Mouse (Mus musculus) liver, embryonic 14.5 days (tissue): ENCODE data around the gene Atp6ap1. TPM values are rescaled to one million over a fixed set of nuclear protein-coding genes. Genes with fewer than 3 reads are reported as not detected.

Experiments used
- ATAC-seq: fragments of 200-750 bp; cut with Nextera tagmentation; 2 replicates; pipeline ENCODE4 v1.8.0; 2017; ENCODE audit warnings: moderate number of reproducible peaks, mild to moderate bottlenecking, moderate library complexity; ENCODE audit not compliant: insufficient read depth
- DNase-seq, 3 experiments: peaks; one replicate each; pipeline ENCODE4 v3.0.0-alpha.2; 2012 to 2013; ENCODE audit warnings: low read depth in 3 of 3, low spot score in 3 of 3
- H3K27ac ChIP-seq: fragments of 300-500 bp; sonication (generic); 2 replicates; pipeline ENCODE4 v1.5.1; 2014; ENCODE audit warnings: moderate library complexity, mild to moderate bottlenecking, control low read depth, inconsistent platforms
- H3K27me3 ChIP-seq: fragments of 300-500 bp; sonication (generic); 2 replicates; pipeline ENCODE4 v1.6.1; 2014; ENCODE audit warnings: mild to moderate bottlenecking, low read length, moderate library complexity; ENCODE audit not compliant: control insufficient read depth, insufficient read depth
- H3K36me3 ChIP-seq: fragments of 300-500 bp; sonication (generic); replicated peaks from 2 replicates; pipeline ENCODE4 v1.6.1; 2014; ENCODE audit warnings: low read depth; ENCODE audit not compliant: control insufficient read depth, insufficient read depth
- H3K4me1 ChIP-seq, 2 experiments: fragments of 200-500 bp in 1 of 2; fragments of 300-500 bp in 1 of 2; sonication (generic) in 1 of 2; replicated peaks; 2 replicates each; pipeline ENCODE4 v1.6.1; 2012 to 2014; ENCODE audit warnings: antibody characterized with exemption in 1 of 2, inconsistent platforms in 1 of 2, low read length in 1 of 2; ENCODE audit not compliant: control insufficient read depth in 2 of 2, insufficient read depth in 2 of 2
- H3K4me2 ChIP-seq: fragments of 300-500 bp; sonication (generic); 2 replicates; pipeline ENCODE4 v1.6.1; 2014; ENCODE audit warnings: low read depth, mild to moderate bottlenecking, control low read depth, moderate library complexity
- H3K4me3 ChIP-seq, 2 experiments: fragments of 200-500 bp in 1 of 2; fragments of 300-500 bp in 1 of 2; sonication (generic) in 1 of 2; 2 replicates each; pipeline ENCODE4 v1.5.1; 2012 to 2014; ENCODE audit warnings: low read depth in 2 of 2, low read length in 2 of 2, mild to moderate bottlenecking in 2 of 2, control low read depth in 1 of 2, inconsistent platforms in 1 of 2, moderate library complexity in 1 of 2; ENCODE audit not compliant: insufficient read depth in 1 of 2
- H3K9ac ChIP-seq: fragments of 300-500 bp; sonication (generic); replicated peaks from 2 replicates; pipeline ENCODE4 v1.6.1; 2014; ENCODE audit warnings: mild to moderate bottlenecking, control low read depth, moderate library complexity
- H3K9me3 ChIP-seq: fragments of 300-500 bp; sonication (generic); 2 replicates; pipeline ENCODE4 v1.6.1; 2016; ENCODE audit warnings: low read length, mixed read lengths; ENCODE audit not compliant: control insufficient read depth
- CTCF ChIP-seq: IDR thresholded peaks from 2 replicates; pipeline ENCODE4 v1.5.1; 2016; ENCODE audit warnings: antibody characterized with exemption, low read depth, control low read depth
- EP300 ChIP-seq: IDR thresholded peaks from 2 replicates; pipeline ENCODE4 v1.6.1; 2016; ENCODE audit warnings: antibody characterized with exemption, low read depth
- WGBS: fragments of 180-500 bp; shearing (Covaris S2); extraction: QIAGEN DNeasy Blood & Tissue Kit; methylation state at CpG from one replicate; pipeline ENCODE4 v1.1.7; 2014; ENCODE audit not compliant: insufficient replicate concordance; 5-methylcytosine and 5-hydroxymethylcytosine counted together
- microRNA-seq: library from miRNA; unstranded; fragments of <30 nt; microRNA quantifications from one replicate; pipeline ENCODE4, GENCODE M21; 2016
- polyA plus RNA-seq, 2 experiments: library from polyadenylated mRNA; depleted of rRNA in 1 of 2; stranded (reverse) in 1 of 2; unstranded in 1 of 2; fragments of >200 nt; fragmentation: Nextera tagmentation in 1 of 2; extraction: Ambion mirVana in 1 of 2; gene quantifications; 2 replicates each; pipeline versions ENCODE4 v1.2.1 to v1.2.3; 2012 to 2014

The Atp6ap1 gene
- polyA plus RNA-seq, 2 experiments, result 54.1 to 64.7 TPM

DNA sequence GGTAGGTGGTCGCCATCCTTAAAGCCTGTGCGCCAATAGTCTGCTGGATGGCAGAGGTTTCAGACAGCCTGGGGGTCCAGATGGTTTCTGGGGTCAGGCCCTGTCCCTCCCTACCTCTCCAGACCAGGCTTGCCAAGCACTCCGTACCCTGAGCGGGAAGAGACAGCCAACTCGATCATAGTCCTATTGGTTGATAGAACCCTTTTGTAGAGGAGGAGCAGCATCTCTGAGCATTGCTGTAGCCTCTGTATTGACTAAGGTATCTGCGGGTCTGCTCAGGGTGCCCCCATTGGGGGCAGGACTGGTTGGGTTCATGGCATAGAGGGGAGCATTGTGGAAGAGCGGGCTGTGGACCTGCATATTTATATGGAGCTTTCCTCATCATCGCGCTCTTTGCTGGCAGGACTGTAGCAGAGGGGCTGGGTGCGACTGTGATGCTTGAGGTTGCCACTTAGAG, 32.3 kb downstream of the Atp6ap1 start:
- H3K9ac ChIP-seq, result no peak overlapping the region
- no peak for TF ChIP-seq EP300
- TF ChIP-seq CTCF, result no peak
- 20% methylated on average over 10 of the region's 10 CpGs for whole genome bisulfite sequencing

GRCm38 (mm10) chrX:74330166-74330930, 33.5 kb downstream of the Atp6ap1 start:
- H3K36me3 ChIP-seq, result no peaks in the 10 kb centered on the region
- no peak for DNase-seq
- TF ChIP-seq EP300 (no peak), CTCF (no peak)
- H3K27me3 ChIP-seq, result no peaks in the 10 kb centered on the region
- 21% methylated on average over 2 of the region's 2 CpGs for WGBS
- H3K4me1 ChIP-seq, result 0 out of 4 replicates have a peak, but pooled peaks cover 0 to 4% of the 10 kb centered on the region in 2 experiments
- no peak for ATAC-seq
- no peak overlapping the region for H3K9ac ChIP-seq
- no peak overlapping the region for H3K4me3 ChIP-seq
- H3K27ac ChIP-seq, result no peak overlapping the region
- no peak overlapping the region for H3K4me2 ChIP-seq
- no peaks in the 10 kb centered on the region for H3K9me3 ChIP-seq

More for the DNA sequence above, 32.3 kb downstream of the Atp6ap1 start:
- H3K4me2 ChIP-seq, result peak overlapping the region; percentile 54
- peak; percentile 13 for ATAC-seq
- H3K27me3 ChIP-seq, result no peaks in the 10 kb centered on the region
- H3K4me1 ChIP-seq, result 0 out of 4 replicates have a peak, but pooled peaks cover 0 to 4% of the 10 kb centered on the region in 2 experiments
- no peak for DNase-seq
- no peaks in the 10 kb centered on the region for H3K36me3 ChIP-seq
- no peak overlapping the region for H3K27ac ChIP-seq
- peak overlapping the region; percentile 34 to 38 for H3K4me3 ChIP-seq
- no peaks in the 10 kb centered on the region for H3K9me3 ChIP-seq

GRCm38 (mm10) chrX:74352645-74353466, 56.0 kb downstream of the Atp6ap1 start:
- Histone ChIP-seq H3K9ac (peak overlapping the region; percentile 66), H3K9me3 (no peaks in the 10 kb centered on the region), H3K36me3 (no peaks in the 10 kb centered on the region), H3K4me3 (peak overlapping the region; percentile 60 to 84), H3K27ac (no peak overlapping the region; the same call in 1 of the 2 replicates), H3K27me3 (no peaks in the 10 kb centered on the region), H3K4me1 (peaks cover 0 to 4% of the 10 kb centered on the region in 2 experiments; a peak in 2 of 4 replicates), H3K4me2 (peak overlapping the region; percentile 76)
- ATAC-seq (peak; percentile 39; the same call in 1 of the 2 replicates), DNase-seq (no peak)
- WGBS, result 18% methylated on average over 13 of the region's 13 CpGs
- TF ChIP-seq CTCF (no peak), EP300 (no peak)

- DNase-seq (peak; percentile 42 to 55 (median 50)), ATAC-seq (peak; percentile 76)
- H3K9ac ChIP-seq, result peak within 1 kb of the TSS; percentile 66
- H3K4me1 ChIP-seq, result peaks cover 0 to 4% of the 10 kb centered on the region in 2 experiments; a peak in 2 of 4 replicates
- no peak within 1 kb of the TSS; the same call in 1 of the 2 replicates for H3K27ac ChIP-seq
- no peaks in the 10 kb centered on the region for H3K27me3 ChIP-seq
- 15% methylated on average over 16 of the region's 22 CpGs for WGBS
- TF ChIP-seq CTCF (no peak), EP300 (no peak)
- peak within 1 kb of the TSS; percentile 60 to 84 for H3K4me3 ChIP-seq
- no peaks in the 10 kb centered on the region for H3K9me3 ChIP-seq
- no peaks in the 10 kb centered on the region for H3K36me3 ChIP-seq
- peak within 1 kb of the TSS; percentile 76 for H3K4me2 ChIP-seq
Measured at GRCm38 (mm10) chrX:74353467-74353770, 56.5 kb downstream of the Atp6ap1 start, which contains the start of gene Lage3. TSS of gene Lage3 (minus strand) at chrX:74353618.

Small RNA genes within 50 kb of the gene (microRNA-seq; reads per million reads assigned to microRNA genes)
- 3.8 reads per million for gene Mir7091
- gene Mir7092, result 1.3 reads per million

Other genes with a start within 250 kb of the Atp6ap1 start
- not detected in 2 replicates for gene Opn1mw, start 169.6 kb upstream of the Atp6ap1 start, polyA plus RNA-seq (2012; rRNA removed)
- not detected in 2 replicates for gene Opn1mw, start 169.6 kb upstream of the Atp6ap1 start, polyA plus RNA-seq (2014; fragmentation: Nextera tagmentation; extraction: Ambion mirVana)
- 2.2 and 3.2 TPM in 2 replicates for gene Mecp2, start 161.7 kb upstream of the Atp6ap1 start, polyA plus RNA-seq (2012; rRNA removed)
- 4.4 and 6.0 TPM in 2 replicates for gene Mecp2, start 161.7 kb upstream of the Atp6ap1 start, polyA plus RNA-seq (2014; fragmentation: Nextera tagmentation; extraction: Ambion mirVana)
- gene Tex28, start 129.3 kb upstream of the Atp6ap1 start, polyA plus RNA-seq (2012; rRNA removed), result not detected in 2 replicates
- not detected in 2 replicates for gene Tex28, start 129.3 kb upstream of the Atp6ap1 start, polyA plus RNA-seq (2014; fragmentation: Nextera tagmentation; extraction: Ambion mirVana)
- not detected in 2 replicates for gene Tktl1, start 119.8 kb upstream of the Atp6ap1 start, polyA plus RNA-seq (2012; rRNA removed)
- not detected in 2 replicates for gene Tktl1, start 119.8 kb upstream of the Atp6ap1 start, polyA plus RNA-seq (2014; fragmentation: Nextera tagmentation; extraction: Ambion mirVana)
- 56.3 and 69.6 TPM in 2 replicates for gene Flna, start 47.3 kb upstream of the Atp6ap1 start, polyA plus RNA-seq (2012; rRNA removed)
- 36.6 and 39.2 TPM in 2 replicates for gene Flna, start 47.3 kb upstream of the Atp6ap1 start, polyA plus RNA-seq (2014; fragmentation: Nextera tagmentation; extraction: Ambion mirVana)
- 27.3 and 43.6 TPM in 2 replicates for gene Emd, start 42.4 kb upstream of the Atp6ap1 start, polyA plus RNA-seq (2012; rRNA removed)
- gene Emd, start 42.4 kb upstream of the Atp6ap1 start, polyA plus RNA-seq (2014; fragmentation: Nextera tagmentation; extraction: Ambion mirVana), result 9.4 and 11.1 TPM in 2 replicates
- gene Rpl10, start 26.3 kb upstream of the Atp6ap1 start, polyA plus RNA-seq (2012; rRNA removed), result 942 and 1,216 TPM in 2 replicates
- gene Rpl10, start 26.3 kb upstream of the Atp6ap1 start, polyA plus RNA-seq (2014; fragmentation: Nextera tagmentation; extraction: Ambion mirVana), result 522 and 532 TPM in 2 replicates
- gene Taz, start 15.2 kb upstream of the Atp6ap1 start, polyA plus RNA-seq (2012; rRNA removed), result 16.1 and 18.7 TPM in 2 replicates
- gene Taz, start 15.2 kb upstream of the Atp6ap1 start, polyA plus RNA-seq (2014; fragmentation: Nextera tagmentation; extraction: Ambion mirVana), result 18.7 and 21.6 TPM in 2 replicates
- 19.5 and 22.6 TPM in 2 replicates for gene Dnase1l1, start 14.8 kb upstream of the Atp6ap1 start, polyA plus RNA-seq (2012; rRNA removed)
- gene Dnase1l1, start 14.8 kb upstream of the Atp6ap1 start, polyA plus RNA-seq (2014; fragmentation: Nextera tagmentation; extraction: Ambion mirVana), result 20.9 and 23.8 TPM in 2 replicates
- gene Gdi1, start 7.9 kb downstream of the Atp6ap1 start, polyA plus RNA-seq (2012; rRNA removed), result 95.0 and 105 TPM in 2 replicates
- gene Gdi1, start 7.9 kb downstream of the Atp6ap1 start, polyA plus RNA-seq (2014; fragmentation: Nextera tagmentation; extraction: Ambion mirVana), result 31.9 and 35.5 TPM in 2 replicates
- 8.2 and 21.3 TPM in 2 replicates for gene Fam50a, start 15.9 kb downstream of the Atp6ap1 start, polyA plus RNA-seq (2012; rRNA removed)
- gene Fam50a, start 15.9 kb downstream of the Atp6ap1 start, polyA plus RNA-seq (2014; fragmentation: Nextera tagmentation; extraction: Ambion mirVana), result 20.7 and 26.4 TPM in 2 replicates
- 2.9 and 3.9 TPM in 2 replicates for gene Plxna3, start 32.0 kb downstream of the Atp6ap1 start, polyA plus RNA-seq (2012; rRNA removed)
- gene Plxna3, start 32.0 kb downstream of the Atp6ap1 start, polyA plus RNA-seq (2014; fragmentation: Nextera tagmentation; extraction: Ambion mirVana), result 0.51 and 1.0 TPM in 2 replicates
- gene Lage3, start 56.5 kb downstream of the Atp6ap1 start, polyA plus RNA-seq (2012; rRNA removed), result 51.9 and 55.2 TPM in 2 replicates
- 56.1 and 57.5 TPM in 2 replicates for gene Lage3, start 56.5 kb downstream of the Atp6ap1 start, polyA plus RNA-seq (2014; fragmentation: Nextera tagmentation; extraction: Ambion mirVana)
- gene Ubl4a, start 76.1 kb downstream of the Atp6ap1 start, polyA plus RNA-seq (2012; rRNA removed), result 19.2 and 19.7 TPM in 2 replicates
- gene Ubl4a, start 76.1 kb downstream of the Atp6ap1 start, polyA plus RNA-seq (2014; fragmentation: Nextera tagmentation; extraction: Ambion mirVana), result 45.5 and 49.1 TPM in 2 replicates
- 4.5 and 5.1 TPM in 2 replicates for gene Slc10a3, start 76.3 kb downstream of the Atp6ap1 start, polyA plus RNA-seq (2012; rRNA removed)
- 6.5 and 6.9 TPM in 2 replicates for gene Slc10a3, start 76.3 kb downstream of the Atp6ap1 start, polyA plus RNA-seq (2014; fragmentation: Nextera tagmentation; extraction: Ambion mirVana)
- 7.5 and 7.8 TPM in 2 replicates for gene Fam3a, start 96.2 kb downstream of the Atp6ap1 start, polyA plus RNA-seq (2012; rRNA removed)
- gene Fam3a, start 96.2 kb downstream of the Atp6ap1 start, polyA plus RNA-seq (2014; fragmentation: Nextera tagmentation; extraction: Ambion mirVana), result 7.1 and 7.5 TPM in 2 replicates
- gene Ikbkg, start 96.2 kb downstream of the Atp6ap1 start, polyA plus RNA-seq (2012; rRNA removed), result 6.9 and 13.2 TPM in 2 replicates
- 18.5 and 23.0 TPM in 2 replicates for gene Ikbkg, start 96.2 kb downstream of the Atp6ap1 start, polyA plus RNA-seq (2014; fragmentation: Nextera tagmentation; extraction: Ambion mirVana)
- 26.3 and 28.7 TPM in 2 replicates for gene G6pdx, start 132.1 kb downstream of the Atp6ap1 start, polyA plus RNA-seq (2012; rRNA removed)
- gene G6pdx, start 132.1 kb downstream of the Atp6ap1 start, polyA plus RNA-seq (2014; fragmentation: Nextera tagmentation; extraction: Ambion mirVana), result 44.7 and 49.5 TPM in 2 replicates
- gene Gm6880, start 184.3 kb downstream of the Atp6ap1 start, polyA plus RNA-seq (2012; rRNA removed), result not detected in 2 replicates
- not detected in 2 replicates for gene Gm6880, start 184.3 kb downstream of the Atp6ap1 start, polyA plus RNA-seq (2014; fragmentation: Nextera tagmentation; extraction: Ambion mirVana)